Mouse (Mus musculus) G1E (cell line): ENCODE measurements around the gene Tnfrsf17.

Source experiments
- CTCF ChIP-seq: IDR thresholded peaks from 2 replicates; pipeline ENCODE4 v1.5.1; 2012; ENCODE audit warnings: low read depth, low read length, inconsistent platforms, mixed read lengths
- GATA2 ChIP-seq: IDR thresholded peaks from 2 replicates; pipeline ENCODE4 v1.6.1; 2012; ENCODE audit warnings: low read depth, low read length, inconsistent platforms, borderline replicate concordance

DNA sequence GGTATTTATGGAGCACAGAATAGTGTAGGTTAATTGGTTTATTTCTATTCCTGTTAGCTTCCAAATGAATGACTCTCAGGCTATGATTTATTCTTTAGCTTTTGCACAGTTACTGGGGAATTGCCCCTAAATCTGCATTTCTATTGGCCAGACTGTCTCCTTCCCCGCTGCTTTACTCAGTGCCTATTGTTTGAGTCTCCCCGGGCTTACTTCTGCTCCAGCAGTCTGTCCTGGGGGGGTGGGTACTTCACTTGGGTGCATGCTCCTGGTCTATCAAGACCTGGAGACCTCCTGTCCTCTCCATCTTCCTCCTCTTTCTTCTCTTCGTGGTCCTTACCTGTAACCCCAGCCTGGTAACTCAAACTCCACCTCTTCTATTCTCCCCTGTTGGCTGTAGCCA lies 36.7 kb upstream of the Tnfrsf17 start:
- TF ChIP-seq CTCF, result no peak
- TF ChIP-seq GATA2, result no peak
